Mouse (Mus musculus): Measurements from ENCODE around the gene Irak2. TPM values are rescaled to one million over a fixed set of nuclear protein-coding genes. Genes with fewer than 3 reads are reported as not detected.
A peak's percentile ranks its signal among the peaks of the same experiment; 100 is the strongest.

The Irak2 gene
- polyA plus RNA-seq, 1 experiment from 2014 or later = 60.7 TPM

- no peak overlapping the region for H3K4me3 ChIP-seq (ENCODE audit: inconsistent target)
- peaks cover 55% of the 10 kb centered on the region for H3K36me3 ChIP-seq (ENCODE audit: inconsistent target)
- 0 out of 2 replicates have a peak overlapping the region, but pooled peaks have one; percentile 15 for H3K27ac ChIP-seq
- 84% methylated on average over 3 of the region's 3 CpGs for WGBS (ENCODE audit: missing documents)
- H3K79me2 ChIP-seq (ENCODE audit: inconsistent target) = peaks cover 71% of the 10 kb centered on the region
These were observed 79.3 kb downstream of the Irak2 start for GRCm38 (mm10) chr6:113717541-113717940.

DNA sequence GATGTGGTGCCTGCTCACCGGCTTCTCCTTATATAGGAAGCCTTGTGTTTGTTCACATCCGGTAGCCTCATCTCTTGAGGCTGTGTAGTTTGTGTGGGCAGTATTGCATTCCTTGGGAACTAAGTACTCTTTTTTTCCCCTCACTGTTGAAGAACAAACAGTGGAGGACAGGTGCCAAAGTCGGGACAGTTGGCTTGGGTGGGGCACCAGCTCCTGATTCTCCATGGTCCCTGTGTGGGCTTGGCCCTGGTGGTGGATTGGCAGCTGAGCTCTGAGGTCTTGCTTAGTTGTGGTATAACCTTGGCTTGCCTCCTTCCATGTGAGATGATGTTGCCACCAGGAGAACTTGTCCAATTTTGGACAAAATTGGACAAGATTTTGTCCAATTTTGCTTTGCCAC is 81.6 kb downstream of the Irak2 start, which contains the start of gene Ghrl:
Gene Ghrl (minus strand): TSS at position 3 of the 400 bp plus-strand sequence.
- peaks cover 73% of the 10 kb centered on the region for H3K36me3 ChIP-seq (ENCODE audit: inconsistent target)
- H3K4me3 ChIP-seq (ENCODE audit: inconsistent target) = no peak within 1 kb of the TSS
- WGBS (ENCODE audit: missing documents) = 93% methylated on average over 3 of the region's 3 CpGs
- peaks cover 69% of the 10 kb centered on the region for H3K79me2 ChIP-seq (ENCODE audit: inconsistent target)
- H3K27ac ChIP-seq = 0 out of 2 replicates have a peak within 1 kb of the TSS, but pooled peaks have one; percentile 1

DNA sequence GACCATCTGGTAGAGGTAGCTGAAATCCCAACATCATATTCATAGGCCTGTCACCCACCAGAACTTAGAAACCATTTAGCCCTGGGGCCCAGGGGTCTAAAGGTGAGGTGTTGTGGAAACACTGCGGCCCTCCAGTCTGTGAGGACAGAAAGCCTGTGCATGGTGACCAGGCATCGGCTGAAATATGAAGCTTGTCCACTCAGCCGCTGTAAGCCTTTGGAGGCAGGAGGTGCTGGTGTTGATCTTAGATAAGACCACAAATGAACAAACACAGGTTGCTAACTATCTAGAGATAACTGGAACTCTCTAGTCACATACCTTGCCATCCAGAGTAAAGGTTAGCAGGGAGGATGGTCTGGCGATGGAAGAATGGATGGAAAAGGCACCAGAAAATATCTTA is 82.8 kb downstream of the Irak2 start:
- peaks cover 73% of the 10 kb centered on the region for H3K36me3 ChIP-seq (ENCODE audit: inconsistent target)
- H3K79me2 ChIP-seq (ENCODE audit: inconsistent target) = peaks cover 57% of the 10 kb centered on the region
- WGBS (ENCODE audit: missing documents) = 98% methylated on average over 4 of the region's 4 CpGs
- no peak overlapping the region for H3K4me3 ChIP-seq (ENCODE audit: inconsistent target)
- H3K27ac ChIP-seq = no peak overlapping the region

GRCm38 (mm10) chr6:113728181-113728580 is 89.9 kb downstream of the Irak2 start:
- H3K4me3 ChIP-seq (ENCODE audit: inconsistent target) = no peak overlapping the region
- over 99% methylated on average over 7 of the region's 7 CpGs for WGBS (ENCODE audit: missing documents)
- peaks cover 88% of the 10 kb centered on the region for H3K36me3 ChIP-seq (ENCODE audit: inconsistent target)
- no peak overlapping the region for H3K27ac ChIP-seq
- H3K79me2 ChIP-seq (ENCODE audit: inconsistent target) = peaks cover 35% of the 10 kb centered on the region; the same call in 1 of the 2 replicates

- WGBS (ENCODE audit: missing documents) = 97% methylated on average over 3 of the region's 3 CpGs
- Histone ChIP-seq H3K4me3 (ENCODE audit: inconsistent target) (no peak overlapping the region), H3K79me2 (ENCODE audit: inconsistent target) (peaks cover 52% of the 10 kb centered on the region; the same call in 1 of the 2 replicates), H3K36me3 (ENCODE audit: inconsistent target) (peaks cover 90% of the 10 kb centered on the region), H3K27ac (no peak overlapping the region)
These were observed 93.0 kb downstream of the Irak2 start for GRCm38 (mm10) chr6:113731296-113731695.

- Histone ChIP-seq H3K79me2 (ENCODE audit: inconsistent target) (peaks cover 62% of the 10 kb centered on the region), H3K4me3 (ENCODE audit: inconsistent target) (no peak overlapping the region), H3K36me3 (ENCODE audit: inconsistent target) (peaks cover 51% of the 10 kb centered on the region), H3K27ac (no peak overlapping the region)
- 87% methylated on average over 9 of the region's 9 CpGs for whole genome bisulfite sequencing (ENCODE audit: missing documents)
These were observed 99.2 kb downstream of the Irak2 start for GRCm38 (mm10) chr6:113737318-113738046.

DNA sequence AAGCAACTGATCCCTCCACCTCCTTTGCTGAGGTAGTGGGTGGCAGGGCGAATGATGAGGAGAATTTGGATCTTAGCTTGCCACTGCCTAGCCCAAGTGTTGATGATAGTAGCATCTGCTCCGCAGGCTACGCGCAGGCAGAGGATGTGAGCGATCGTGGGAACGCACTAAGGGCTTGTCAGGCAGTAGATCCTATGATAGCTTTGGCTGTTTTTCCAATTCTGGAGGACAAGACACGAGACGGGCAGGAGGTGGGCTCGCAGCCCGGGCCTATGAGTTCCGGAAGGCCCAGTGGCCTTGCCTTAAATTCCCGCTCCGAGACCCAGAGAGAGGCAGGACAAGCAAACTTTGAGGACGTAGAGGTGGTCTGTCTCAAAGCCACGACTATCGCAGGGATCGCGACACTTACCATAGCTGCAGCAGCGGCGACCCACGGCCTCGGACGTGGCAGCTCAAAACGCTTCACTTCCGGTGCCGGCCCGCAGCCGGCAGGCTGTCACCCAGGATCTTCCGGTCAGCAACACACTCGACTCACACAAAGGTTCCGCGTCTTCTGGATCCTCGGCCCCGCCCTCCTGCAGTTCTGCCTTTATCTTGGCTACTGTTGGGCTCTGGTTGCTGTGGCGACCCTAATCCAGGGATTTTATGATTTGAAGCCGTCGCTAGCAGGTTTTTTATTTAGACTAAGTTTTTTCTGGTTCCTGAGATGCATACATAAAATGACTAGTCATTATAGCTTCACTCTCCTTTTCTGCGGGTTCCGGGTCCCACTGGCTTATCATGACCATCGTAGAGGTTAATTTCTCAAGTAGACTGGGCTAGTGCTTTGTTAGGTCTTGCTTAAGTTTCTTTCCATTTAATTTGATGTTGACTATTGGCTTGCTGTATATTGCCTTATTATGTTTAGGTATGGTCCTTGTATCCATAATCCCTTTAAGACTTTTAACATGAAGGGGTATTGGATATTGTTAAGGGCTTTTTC is 102.3 kb downstream of the Irak2 start, which contains the start of gene Sec13:
Gene Sec13 (minus strand): TSS at position 508 of the 982 bp plus-strand sequence.
- 7% methylated on average over 40 of the region's 41 CpGs for WGBS (ENCODE audit: missing documents)
- peak within 1 kb of the TSS; percentile 100 for H3K4me3 ChIP-seq (ENCODE audit: inconsistent target)
- peak within 1 kb of the TSS; percentile 73 for H3K27ac ChIP-seq
- peaks cover 50% of the 10 kb centered on the region for H3K79me2 ChIP-seq (ENCODE audit: inconsistent target)
- peaks cover 29% of the 10 kb centered on the region for H3K36me3 ChIP-seq (ENCODE audit: inconsistent target)

GRCm38 (mm10) chr6:113741425-113741824 is 103.2 kb downstream of the Irak2 start:
- Histone ChIP-seq H3K4me3 (ENCODE audit: inconsistent target) (no peak overlapping the region), H3K79me2 (ENCODE audit: inconsistent target) (peaks cover 41% of the 10 kb centered on the region), H3K36me3 (ENCODE audit: inconsistent target) (peaks cover 20% of the 10 kb centered on the region), H3K27ac (peak overlapping the region; percentile 73)
- WGBS (ENCODE audit: missing documents) = 36% methylated on average over 2 of the region's 2 CpGs

DNA sequence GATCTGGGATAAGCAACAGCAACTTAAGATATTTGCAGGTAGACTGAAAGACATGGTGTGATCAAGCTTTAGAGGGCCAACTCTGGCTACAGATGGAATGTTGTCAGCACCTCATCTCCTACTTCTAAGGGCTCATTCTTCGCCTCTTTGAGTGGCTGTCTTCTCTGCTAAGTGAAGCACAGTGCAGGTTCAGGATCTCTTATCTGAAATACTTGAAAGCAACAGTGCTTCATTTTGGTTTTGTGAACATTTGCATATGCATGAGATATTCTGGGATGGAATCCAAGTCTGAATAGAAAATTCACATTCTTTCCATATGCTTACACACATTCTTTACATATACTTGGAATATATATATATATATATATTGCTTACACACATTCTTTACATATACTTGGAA is 104.1 kb downstream of the Irak2 start:
- H3K36me3 ChIP-seq (ENCODE audit: inconsistent target) = peaks cover 12% of the 10 kb centered on the region; the same call in 1 of the 2 replicates
- WGBS (ENCODE audit: missing documents) = 93% methylated on average over 1 of the region's 1 CpGs
- no peak overlapping the region for H3K27ac ChIP-seq
- peaks cover 32% of the 10 kb centered on the region for H3K79me2 ChIP-seq (ENCODE audit: inconsistent target)
- H3K4me3 ChIP-seq (ENCODE audit: inconsistent target) = no peak overlapping the region

GRCm38 (mm10) chr6:113743111-113743510 is 104.8 kb downstream of the Irak2 start:
- no peak overlapping the region for H3K27ac ChIP-seq
- 0 out of 2 replicates have a peak, but pooled peaks cover 4% of the 10 kb centered on the region for H3K36me3 ChIP-seq (ENCODE audit: inconsistent target)
- peaks cover 25% of the 10 kb centered on the region for H3K79me2 ChIP-seq (ENCODE audit: inconsistent target)
- WGBS (ENCODE audit: missing documents) = 20% methylated on average over 1 of the region's 1 CpGs
- H3K4me3 ChIP-seq (ENCODE audit: inconsistent target) = no peak overlapping the region

Other genes starting within 250 kb of the Irak2 start
- gene Ttll3, start 249.2 kb upstream of the Irak2 start, polyA plus RNA-seq (2018) = 1.8 to 6.3 TPM (median 3.5 TPM) in 3 replicates
- 1.5 to 5.0 TPM (median 4.2 TPM) in 3 replicates for gene Rpusd3, start 219.1 kb upstream of the Irak2 start, polyA plus RNA-seq (2018)
- not detected in 3 replicates for gene Cidec, start 202.7 kb upstream of the Irak2 start, polyA plus RNA-seq (2018)
- 14.3 to 38.5 TPM (median 29.7 TPM) in 3 replicates for gene Jagn1, start 195.9 kb upstream of the Irak2 start, polyA plus RNA-seq (2018)
- gene Il17re, start 180.0 kb upstream of the Irak2 start, polyA plus RNA-seq (2018) = not detected in 3 replicates
- gene Il17rc, start 167.0 kb upstream of the Irak2 start, polyA plus RNA-seq (2018) = not detected in 3 replicates
- 14.8 to 22.0 TPM (median 17.8 TPM) in 3 replicates for gene Creld1, start 155.2 kb upstream of the Irak2 start, polyA plus RNA-seq (2018)
- not detected in 3 replicates for gene Prrt3, start 136.5 kb upstream of the Irak2 start, polyA plus RNA-seq (2018)
- gene Emc3, start 106.8 kb upstream of the Irak2 start, polyA plus RNA-seq (2018) = 82.1 to 91.7 TPM (median 91.0 TPM) in 3 replicates
- gene Fancd2, start 106.8 kb upstream of the Irak2 start, polyA plus RNA-seq (2018) = 0.21 to 2.5 TPM (median 0.72 TPM) in 3 replicates
- not detected in 3 replicates for gene Fancd2os, start 37.8 kb upstream of the Irak2 start, polyA plus RNA-seq (2018)
- gene Brk1, start 33.7 kb upstream of the Irak2 start, polyA plus RNA-seq (2018) = 119 to 193 TPM (median 182 TPM) in 3 replicates
- 9.9 to 17.1 TPM (median 13.7 TPM) in 3 replicates for gene Vhl, start 14.5 kb upstream of the Irak2 start, polyA plus RNA-seq (2018)
- 31.1 to 76.3 TPM (median 53.5 TPM) in 3 replicates for gene Tatdn2, start 58.6 kb downstream of the Irak2 start, polyA plus RNA-seq (2018)
- not detected in 3 replicates for gene Ghrl, start 81.4 kb downstream of the Irak2 start, polyA plus RNA-seq (2018)
- 73.8 to 122 TPM (median 108 TPM) in 3 replicates for gene Sec13, start 102.3 kb downstream of the Irak2 start, polyA plus RNA-seq (2018)